Mouse (Mus musculus): ENCODE results near the gene Pcyt1b. TPM values are rescaled to one million over a fixed set of nuclear protein-coding genes. Genes with fewer than 3 reads are reported as not detected.

Pcyt1b gene
- polyA plus RNA-seq (2015; fragmentation: Nextera tagmentation; extraction: Ambion mirVana): 1.7 TPM in 2 replicates

- H3K9me3 ChIP-seq: no peaks in the 10 kb centered on the region
- no peak within 1 kb of the TSS for H3K4me3 ChIP-seq (replicated peaks)
- no peak within 1 kb of the TSS for H3K9ac ChIP-seq
- no peaks in the 10 kb centered on the region for H3K4me1 ChIP-seq (replicated peaks)
- WGBS: 42% methylated on average over 3 of the region's 3 CpGs
- no peak for ATAC-seq
- H3K4me2 ChIP-seq (replicated peaks): no peak within 1 kb of the TSS
- H3K27ac ChIP-seq: no peak within 1 kb of the TSS
- H3K27me3 ChIP-seq (replicated peaks): no peaks in the 10 kb centered on the region
- no peaks in the 10 kb centered on the region for H3K36me3 ChIP-seq
Measured at GRCm38 (mm10) chrX:93654218-93655002, at the start of gene Pcyt1b. Gene Pcyt1b, plus strand, starts transcription at chrX:93654863.

- Histone ChIP-seq H3K9ac (no peak overlapping the region), H3K36me3 (no peaks in the 10 kb centered on the region), H3K9me3 (no peaks in the 10 kb centered on the region), H3K4me3 (replicated peaks) (no peak overlapping the region), H3K27ac (no peak overlapping the region), H3K4me1 (replicated peaks) (no peaks in the 10 kb centered on the region), H3K4me2 (replicated peaks) (no peak overlapping the region), H3K27me3 (replicated peaks) (no peaks in the 10 kb centered on the region)
- no peak for ATAC-seq
- 72% methylated on average over 1 of the region's 1 CpGs for WGBS
Measured at GRCm38 (mm10) chrX:93630256-93630655, 24.4 kb upstream of the Pcyt1b start.

- peak; percentile 100 for ATAC-seq
- H3K27ac ChIP-seq: no peak within 1 kb of the TSS
- 13% methylated on average over 53 of the region's 53 CpGs for WGBS
Measured at GRCm38 (mm10) chrX:93631657-93632449, 22.8 kb upstream of the Pcyt1b start, which contains the start of gene Pola1. Gene Pola1, minus strand, starts transcription at chrX:93632155.

GRCm38 (mm10) chrX:93634861-93635375, 19.7 kb upstream of the Pcyt1b start:
- no peaks in the 10 kb centered on the region for H3K9me3 ChIP-seq
- H3K27ac ChIP-seq: no peak overlapping the region
- no peak overlapping the region for H3K4me3 ChIP-seq (replicated peaks)
- H3K9ac ChIP-seq: no peak overlapping the region
- H3K4me2 ChIP-seq (replicated peaks): no peak overlapping the region
- WGBS: 82% methylated on average over 2 of the region's 2 CpGs
- ATAC-seq: no peak
- H3K4me1 ChIP-seq (replicated peaks): no peaks in the 10 kb centered on the region
- no peaks in the 10 kb centered on the region for H3K27me3 ChIP-seq (replicated peaks)
- H3K36me3 ChIP-seq: no peaks in the 10 kb centered on the region

More at GRCm38 (mm10) chrX:93631657-93632449, 22.8 kb upstream of the Pcyt1b start, which contains the start of gene Pola1:
- Histone ChIP-seq H3K27me3 (replicated peaks) (no peaks in the 10 kb centered on the region), H3K4me3 (replicated peaks) (peak within 1 kb of the TSS; percentile 48), H3K36me3 (no peaks in the 10 kb centered on the region), H3K9me3 (no peaks in the 10 kb centered on the region), H3K9ac (peak within 1 kb of the TSS; percentile 34; the same call in 1 of the 2 replicates), H3K4me1 (replicated peaks) (no peaks in the 10 kb centered on the region), H3K4me2 (replicated peaks) (peak within 1 kb of the TSS; percentile 57)

- ATAC-seq: no peak
- no peak overlapping the region for H3K9ac ChIP-seq
- H3K27me3 ChIP-seq (replicated peaks): no peaks in the 10 kb centered on the region
- H3K4me1 ChIP-seq (replicated peaks): no peaks in the 10 kb centered on the region
- no peak overlapping the region for H3K4me2 ChIP-seq (replicated peaks)
- H3K9me3 ChIP-seq: no peaks in the 10 kb centered on the region
- no peaks in the 10 kb centered on the region for H3K36me3 ChIP-seq
- H3K4me3 ChIP-seq (replicated peaks): no peak overlapping the region
- 81% methylated on average over 3 of the region's 3 CpGs for WGBS
- no peak overlapping the region for H3K27ac ChIP-seq
Measured at GRCm38 (mm10) chrX:93643600-93643999, 11.1 kb upstream of the Pcyt1b start.

- Histone ChIP-seq H3K9ac (no peak overlapping the region), H3K4me3 (replicated peaks) (no peak overlapping the region), H3K27me3 (replicated peaks) (no peaks in the 10 kb centered on the region), H3K27ac (no peak overlapping the region), H3K4me2 (replicated peaks) (no peak overlapping the region), H3K4me1 (replicated peaks) (no peaks in the 10 kb centered on the region), H3K36me3 (no peaks in the 10 kb centered on the region), H3K9me3 (no peaks in the 10 kb centered on the region)
- no peak for ATAC-seq
Measured at GRCm38 (mm10) chrX:93644022-93644421, 10.6 kb upstream of the Pcyt1b start.

GRCm38 (mm10) chrX:93650738-93651137, 3.9 kb upstream of the Pcyt1b start:
- no peak overlapping the region for H3K4me2 ChIP-seq (replicated peaks)
- no peak for ATAC-seq
- no peaks in the 10 kb centered on the region for H3K9me3 ChIP-seq
- no peak overlapping the region for H3K9ac ChIP-seq
- H3K4me1 ChIP-seq (replicated peaks): no peaks in the 10 kb centered on the region
- no peak overlapping the region for H3K27ac ChIP-seq
- no peak overlapping the region for H3K4me3 ChIP-seq (replicated peaks)
- WGBS: 84% methylated on average over 2 of the region's 2 CpGs
- no peaks in the 10 kb centered on the region for H3K36me3 ChIP-seq
- no peaks in the 10 kb centered on the region for H3K27me3 ChIP-seq (replicated peaks)

GRCm38 (mm10) chrX:93655153-93655552, 490 bp downstream of the Pcyt1b start:
- Histone ChIP-seq H3K27ac (no peak overlapping the region), H3K4me3 (replicated peaks) (no peak overlapping the region), H3K9ac (no peak overlapping the region), H3K9me3 (no peaks in the 10 kb centered on the region), H3K4me1 (replicated peaks) (no peaks in the 10 kb centered on the region), H3K27me3 (replicated peaks) (no peaks in the 10 kb centered on the region), H3K36me3 (no peaks in the 10 kb centered on the region), H3K4me2 (replicated peaks) (no peak overlapping the region)
- WGBS: 81% methylated on average over 5 of the region's 5 CpGs
- no peak for ATAC-seq

- Histone ChIP-seq H3K9me3 (no peaks in the 10 kb centered on the region), H3K27ac (no peak overlapping the region), H3K9ac (no peak overlapping the region), H3K36me3 (no peaks in the 10 kb centered on the region), H3K4me3 (replicated peaks) (no peak overlapping the region), H3K4me1 (replicated peaks) (no peaks in the 10 kb centered on the region), H3K27me3 (replicated peaks) (no peaks in the 10 kb centered on the region), H3K4me2 (replicated peaks) (no peak overlapping the region)
- ATAC-seq: no peak
- WGBS: 84% methylated on average over 5 of the region's 5 CpGs
Measured at GRCm38 (mm10) chrX:93663919-93664586, 9.4 kb downstream of the Pcyt1b start.

- WGBS: 65% methylated on average over 4 of the region's 4 CpGs
- no peaks in the 10 kb centered on the region for H3K9me3 ChIP-seq
- H3K9ac ChIP-seq: no peak overlapping the region
- H3K27ac ChIP-seq: no peak overlapping the region
- H3K4me2 ChIP-seq (replicated peaks): no peak overlapping the region
- H3K36me3 ChIP-seq: no peaks in the 10 kb centered on the region
- no peak overlapping the region for H3K4me3 ChIP-seq (replicated peaks)
- H3K27me3 ChIP-seq (replicated peaks): no peaks in the 10 kb centered on the region
- H3K4me1 ChIP-seq (replicated peaks): no peaks in the 10 kb centered on the region
- ATAC-seq: no peak
Measured at GRCm38 (mm10) chrX:93664787-93665186, 10.1 kb downstream of the Pcyt1b start.

- no peak overlapping the region; the same call in 1 of the 2 replicates for H3K4me3 ChIP-seq (replicated peaks)
- no peak overlapping the region for H3K9ac ChIP-seq
- H3K27me3 ChIP-seq (replicated peaks): no peaks in the 10 kb centered on the region
- WGBS: 41% methylated on average over 3 of the region's 3 CpGs
- H3K9me3 ChIP-seq: no peaks in the 10 kb centered on the region
- H3K4me1 ChIP-seq (replicated peaks): no peaks in the 10 kb centered on the region
- ATAC-seq: peak; percentile 50
- no peaks in the 10 kb centered on the region for H3K36me3 ChIP-seq
- no peak overlapping the region for H3K27ac ChIP-seq
- peak overlapping the region; percentile 58 for H3K4me2 ChIP-seq (replicated peaks)
Measured at GRCm38 (mm10) chrX:93674432-93674831, 19.8 kb downstream of the Pcyt1b start.

Measured in intestine, embryonic 15.5 days (tissue).